Mouse (Mus musculus): Measurements from ENCODE around the gene Frmpd2. TPM values are rescaled to one million over a fixed set of nuclear protein-coding genes. Genes with fewer than 3 reads are reported as not detected.

Frmpd2 gene
- polyA plus RNA-seq, 1 experiment from 2014 or later: 0.16 TPM

GRCm38 (mm10) chr14:33548650-33549049 lies 77.2 kb downstream of the Frmpd2 start:
- Histone ChIP-seq H3K4me3 (replicated peaks; ENCODE audit: low read length) (no peak overlapping the region), H3K4me2 (replicated peaks) (no peak overlapping the region), H3K27ac (no peak overlapping the region), H3K9ac (no peak overlapping the region), H3K27me3 (ENCODE audit: control insufficient read depth, insufficient read depth, low read length) (no peaks in the 10 kb centered on the region), H3K36me3 (replicated peaks; ENCODE audit: control insufficient read depth, insufficient read depth) (no peaks in the 10 kb centered on the region), H3K9me3 (ENCODE audit: control insufficient read depth, low read length) (no peaks in the 10 kb centered on the region), H3K4me1 (replicated peaks; ENCODE audit: control insufficient read depth, insufficient read depth, low read length) (peaks cover 17% of the 10 kb centered on the region)
- no peak for DNase-seq (ENCODE audit: low spot score)
- ATAC-seq (ENCODE audit: low FRiP score): no peak
- WGBS: 87% methylated on average over 3 of the region's 3 CpGs

- ATAC-seq (ENCODE audit: low FRiP score): peak; percentile 88
- H3K27ac ChIP-seq: peak overlapping the region; percentile 74
- no peak overlapping the region for H3K9ac ChIP-seq
- DNase-seq (ENCODE audit: low spot score): peak; percentile 30
- H3K9me3 ChIP-seq (ENCODE audit: control insufficient read depth, low read length): no peaks in the 10 kb centered on the region
- H3K36me3 ChIP-seq (replicated peaks; ENCODE audit: control insufficient read depth, insufficient read depth): no peaks in the 10 kb centered on the region
- 34% methylated on average over 6 of the region's 6 CpGs for WGBS
- H3K27me3 ChIP-seq (ENCODE audit: control insufficient read depth, insufficient read depth, low read length): no peaks in the 10 kb centered on the region
- peaks cover 17% of the 10 kb centered on the region for H3K4me1 ChIP-seq (replicated peaks; ENCODE audit: control insufficient read depth, insufficient read depth, low read length)
- H3K4me3 ChIP-seq (replicated peaks; ENCODE audit: low read length): no peak overlapping the region
- no peak overlapping the region for H3K4me2 ChIP-seq (replicated peaks)
Observed at GRCm38 (mm10) chr14:33549856-33550255, 78.4 kb downstream of the Frmpd2 start.

GRCm38 (mm10) chr14:33570737-33571136 lies 99.2 kb downstream of the Frmpd2 start:
- WGBS: 20% methylated on average over 6 of the region's 6 CpGs
- DNase-seq (ENCODE audit: low spot score): no peak
- peak overlapping the region; percentile 24 for H3K27ac ChIP-seq

GRCm38 (mm10) chr14:33573643-33574042 lies 102.1 kb downstream of the Frmpd2 start:
- DNase-seq (ENCODE audit: low spot score) (no peak), ATAC-seq (ENCODE audit: low FRiP score) (no peak)
- Histone ChIP-seq H3K4me2 (replicated peaks) (no peak overlapping the region), H3K9me3 (ENCODE audit: control insufficient read depth, low read length) (no peaks in the 10 kb centered on the region), H3K9ac (no peak overlapping the region), H3K4me1 (replicated peaks; ENCODE audit: control insufficient read depth, insufficient read depth, low read length) (peaks cover 10% of the 10 kb centered on the region; the same call in 1 of the 2 replicates), H3K27me3 (ENCODE audit: control insufficient read depth, insufficient read depth, low read length) (no peaks in the 10 kb centered on the region), H3K4me3 (replicated peaks; ENCODE audit: low read length) (no peak overlapping the region), H3K36me3 (replicated peaks; ENCODE audit: control insufficient read depth, insufficient read depth) (no peaks in the 10 kb centered on the region), H3K27ac (no peak overlapping the region)
- WGBS: 77% methylated on average over 3 of the region's 3 CpGs

More at GRCm38 (mm10) chr14:33570737-33571136, 99.2 kb downstream of the Frmpd2 start:
- ATAC-seq (ENCODE audit: low FRiP score): no peak
- Histone ChIP-seq H3K4me2 (replicated peaks) (no peak overlapping the region), H3K4me3 (replicated peaks; ENCODE audit: low read length) (no peak overlapping the region), H3K9ac (no peak overlapping the region), H3K4me1 (replicated peaks; ENCODE audit: control insufficient read depth, insufficient read depth, low read length) (peaks cover 10% of the 10 kb centered on the region; the same call in 1 of the 2 replicates), H3K27me3 (ENCODE audit: control insufficient read depth, insufficient read depth, low read length) (no peaks in the 10 kb centered on the region), H3K36me3 (replicated peaks; ENCODE audit: control insufficient read depth, insufficient read depth) (no peaks in the 10 kb centered on the region), H3K9me3 (ENCODE audit: control insufficient read depth, low read length) (no peaks in the 10 kb centered on the region)

- Histone ChIP-seq H3K4me2 (replicated peaks) (no peak overlapping the region), H3K9me3 (ENCODE audit: control insufficient read depth, low read length) (no peaks in the 10 kb centered on the region), H3K27ac (no peak overlapping the region), H3K36me3 (replicated peaks; ENCODE audit: control insufficient read depth, insufficient read depth) (no peaks in the 10 kb centered on the region), H3K9ac (no peak overlapping the region), H3K4me3 (replicated peaks; ENCODE audit: low read length) (no peak overlapping the region), H3K27me3 (ENCODE audit: control insufficient read depth, insufficient read depth, low read length) (no peaks in the 10 kb centered on the region), H3K4me1 (replicated peaks; ENCODE audit: control insufficient read depth, insufficient read depth, low read length) (no peaks in the 10 kb centered on the region)
- 59% methylated on average over 7 of the region's 7 CpGs for WGBS
- ATAC-seq (ENCODE audit: low FRiP score) (no peak), DNase-seq (ENCODE audit: low spot score) (no peak)
Observed at GRCm38 (mm10) chr14:33579771-33580484, 108.4 kb downstream of the Frmpd2 start.

GRCm38 (mm10) chr14:33588951-33589350 lies 117.5 kb downstream of the Frmpd2 start, which contains the start of gene Ptpn20:
Gene Ptpn20 (plus strand): TSS chr14:33589207.
- H3K4me2 ChIP-seq (replicated peaks): no peak within 1 kb of the TSS
- H3K9ac ChIP-seq: no peak within 1 kb of the TSS
- no peak within 1 kb of the TSS for H3K4me3 ChIP-seq (replicated peaks; ENCODE audit: low read length)
- H3K27me3 ChIP-seq (ENCODE audit: control insufficient read depth, insufficient read depth, low read length): no peaks in the 10 kb centered on the region
- no peaks in the 10 kb centered on the region for H3K4me1 ChIP-seq (replicated peaks; ENCODE audit: control insufficient read depth, insufficient read depth, low read length)
- DNase-seq (ENCODE audit: low spot score) (no peak), ATAC-seq (ENCODE audit: low FRiP score) (no peak)
- 67% methylated on average over 14 of the region's 14 CpGs for WGBS
- H3K9me3 ChIP-seq (ENCODE audit: control insufficient read depth, low read length): no peaks in the 10 kb centered on the region
- H3K27ac ChIP-seq: no peak within 1 kb of the TSS
- H3K36me3 ChIP-seq (replicated peaks; ENCODE audit: control insufficient read depth, insufficient read depth): no peaks in the 10 kb centered on the region

GRCm38 (mm10) chr14:33598376-33599130 lies 127.1 kb downstream of the Frmpd2 start:
- H3K4me1 ChIP-seq (replicated peaks; ENCODE audit: control insufficient read depth, insufficient read depth, low read length): no peaks in the 10 kb centered on the region
- 88% methylated on average over 9 of the region's 9 CpGs for WGBS
- no peak overlapping the region for H3K9ac ChIP-seq
- no peak overlapping the region for H3K4me3 ChIP-seq (replicated peaks; ENCODE audit: low read length)
- no peak for ATAC-seq (ENCODE audit: low FRiP score)
- no peaks in the 10 kb centered on the region for H3K9me3 ChIP-seq (ENCODE audit: control insufficient read depth, low read length)
- H3K27ac ChIP-seq: no peak overlapping the region
- DNase-seq (ENCODE audit: low spot score): no peak
- H3K4me2 ChIP-seq (replicated peaks): no peak overlapping the region
- no peaks in the 10 kb centered on the region for H3K36me3 ChIP-seq (replicated peaks; ENCODE audit: control insufficient read depth, insufficient read depth)
- H3K27me3 ChIP-seq (ENCODE audit: control insufficient read depth, insufficient read depth, low read length): no peaks in the 10 kb centered on the region

- Histone ChIP-seq H3K4me1 (replicated peaks; ENCODE audit: control insufficient read depth, insufficient read depth, low read length) (no peaks in the 10 kb centered on the region), H3K4me3 (replicated peaks; ENCODE audit: low read length) (no peak overlapping the region), H3K27ac (no peak overlapping the region), H3K9ac (no peak overlapping the region), H3K36me3 (replicated peaks; ENCODE audit: control insufficient read depth, insufficient read depth) (no peaks in the 10 kb centered on the region), H3K4me2 (replicated peaks) (no peak overlapping the region), H3K9me3 (ENCODE audit: control insufficient read depth, low read length) (no peaks in the 10 kb centered on the region), H3K27me3 (ENCODE audit: control insufficient read depth, insufficient read depth, low read length) (no peaks in the 10 kb centered on the region)
- DNase-seq (ENCODE audit: low spot score) (no peak), ATAC-seq (ENCODE audit: low FRiP score) (no peak)
- WGBS: 92% methylated on average over 10 of the region's 10 CpGs
Observed at GRCm38 (mm10) chr14:33607431-33607830, 135.9 kb downstream of the Frmpd2 start.

Measured in hindbrain, embryonic 14.5 days (tissue).